Mouse (Mus musculus): Measurements from ENCODE around the gene Actl6b. TPM values are rescaled to one million over a fixed set of nuclear protein-coding genes. Genes with fewer than 3 reads are reported as not detected.

Actl6b gene
- polyA plus RNA-seq, 2 experiments: 0.39 to 1.1 TPM

DNA sequence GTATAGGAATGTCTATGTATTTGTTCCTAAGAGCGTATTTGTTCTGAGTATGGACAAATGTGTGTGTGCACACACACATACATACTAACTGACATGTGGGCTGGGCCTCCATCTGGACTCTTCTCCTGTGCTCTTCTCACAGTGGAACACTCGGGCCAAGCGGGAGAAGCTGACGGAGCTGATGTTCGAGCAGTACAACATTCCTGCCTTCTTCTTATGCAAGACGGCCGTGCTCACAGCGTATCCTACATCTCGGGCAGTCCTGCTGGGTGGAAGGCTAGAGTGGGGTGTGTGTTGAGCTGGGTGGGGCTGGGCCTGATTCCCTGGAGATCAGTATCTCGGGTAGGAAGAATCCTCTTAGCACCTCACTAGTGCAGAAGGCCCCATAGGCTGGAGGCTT is 9.6 kb downstream of the Actl6b start:
- H3K9ac ChIP-seq (ENCODE audit: low read depth, low read length, severe bottlenecking): no peak overlapping the region
- DNase-seq (ENCODE audit: low spot score): no peak
- H3K27ac ChIP-seq (replicated peaks; ENCODE audit: low read depth, low read length): no peak overlapping the region
- no peak overlapping the region for H3K4me2 ChIP-seq (replicated peaks; ENCODE audit: low read depth, low read length, severe bottlenecking)
- no peak for ATAC-seq (ENCODE audit: low FRiP score, low read depth)
- no peaks in the 10 kb centered on the region for H3K4me1 ChIP-seq (ENCODE audit: control insufficient read depth, insufficient read depth, low read length)
- WGBS: 70% methylated on average over 10 of the region's 10 CpGs
- H3K9me3 ChIP-seq (ENCODE audit: control insufficient read depth, low read length): no peaks in the 10 kb centered on the region
- H3K4me3 ChIP-seq (replicated peaks; ENCODE audit: low read length): no peak overlapping the region
- H3K27me3 ChIP-seq (ENCODE audit: control insufficient read depth, insufficient read depth, low read length): no peaks in the 10 kb centered on the region
- no peaks in the 10 kb centered on the region for H3K36me3 ChIP-seq (ENCODE audit: control insufficient read depth, insufficient read depth, low read length)
- no peak for TF ChIP-seq POLR2A (IDR thresholded peaks at IDR 0.05; ENCODE audit: borderline replicate concordance, extremely low read depth, insufficient read depth, insufficient read length)

GRCm38 (mm10) chr5:137565744-137566143 is 12.4 kb downstream of the Actl6b start:
- no peaks in the 10 kb centered on the region for H3K4me1 ChIP-seq (ENCODE audit: control insufficient read depth, insufficient read depth, low read length)
- DNase-seq (ENCODE audit: low spot score) (no peak), ATAC-seq (ENCODE audit: low FRiP score, low read depth) (no peak)
- no peak for TF ChIP-seq POLR2A (IDR thresholded peaks at IDR 0.05; ENCODE audit: borderline replicate concordance, extremely low read depth, insufficient read depth, insufficient read length)
- H3K4me2 ChIP-seq (replicated peaks; ENCODE audit: low read depth, low read length, severe bottlenecking): no peak overlapping the region
- no peaks in the 10 kb centered on the region for H3K9me3 ChIP-seq (ENCODE audit: control insufficient read depth, low read length)
- no peak overlapping the region for H3K4me3 ChIP-seq (replicated peaks; ENCODE audit: low read length)
- 63% methylated on average over 6 of the region's 6 CpGs for WGBS
- no peak overlapping the region for H3K9ac ChIP-seq (ENCODE audit: low read depth, low read length, severe bottlenecking)
- no peak overlapping the region for H3K27ac ChIP-seq (replicated peaks; ENCODE audit: low read depth, low read length)
- H3K27me3 ChIP-seq (ENCODE audit: control insufficient read depth, insufficient read depth, low read length): no peaks in the 10 kb centered on the region
- H3K36me3 ChIP-seq (ENCODE audit: control insufficient read depth, insufficient read depth, low read length): no peaks in the 10 kb centered on the region

GRCm38 (mm10) chr5:137566416-137566815 is 13.1 kb downstream of the Actl6b start:
- H3K4me3 ChIP-seq (replicated peaks; ENCODE audit: low read length): no peak overlapping the region
- no peak for DNase-seq (ENCODE audit: low spot score)
- no peak overlapping the region for H3K4me2 ChIP-seq (replicated peaks; ENCODE audit: low read depth, low read length, severe bottlenecking)
- no peak overlapping the region for H3K9ac ChIP-seq (ENCODE audit: low read depth, low read length, severe bottlenecking)
- H3K36me3 ChIP-seq (ENCODE audit: control insufficient read depth, insufficient read depth, low read length): no peaks in the 10 kb centered on the region
- no peaks in the 10 kb centered on the region for H3K4me1 ChIP-seq (ENCODE audit: control insufficient read depth, insufficient read depth, low read length)
- H3K27me3 ChIP-seq (ENCODE audit: control insufficient read depth, insufficient read depth, low read length): no peaks in the 10 kb centered on the region
- no peak for TF ChIP-seq POLR2A (IDR thresholded peaks at IDR 0.05; ENCODE audit: borderline replicate concordance, extremely low read depth, insufficient read depth, insufficient read length)
- H3K27ac ChIP-seq (replicated peaks; ENCODE audit: low read depth, low read length): no peak overlapping the region
- 94% methylated on average over 5 of the region's 5 CpGs for WGBS
- no peak for ATAC-seq (ENCODE audit: low FRiP score, low read depth)
- H3K9me3 ChIP-seq (ENCODE audit: control insufficient read depth, low read length): no peaks in the 10 kb centered on the region

GRCm38 (mm10) chr5:137568223-137568798 is 15.0 kb downstream of the Actl6b start:
- H3K4me1 ChIP-seq (ENCODE audit: control insufficient read depth, insufficient read depth, low read length): no peaks in the 10 kb centered on the region
- DNase-seq (ENCODE audit: low spot score) (no peak), ATAC-seq (ENCODE audit: low FRiP score, low read depth) (no peak)
- no peak for TF ChIP-seq POLR2A (IDR thresholded peaks at IDR 0.05; ENCODE audit: borderline replicate concordance, extremely low read depth, insufficient read depth, insufficient read length)
- no peak overlapping the region for H3K4me2 ChIP-seq (replicated peaks; ENCODE audit: low read depth, low read length, severe bottlenecking)
- no peak overlapping the region for H3K27ac ChIP-seq (replicated peaks; ENCODE audit: low read depth, low read length)
- H3K9me3 ChIP-seq (ENCODE audit: control insufficient read depth, low read length): no peaks in the 10 kb centered on the region
- no peaks in the 10 kb centered on the region for H3K36me3 ChIP-seq (ENCODE audit: control insufficient read depth, insufficient read depth, low read length)
- H3K9ac ChIP-seq (ENCODE audit: low read depth, low read length, severe bottlenecking): no peak overlapping the region
- H3K4me3 ChIP-seq (replicated peaks; ENCODE audit: low read length): no peak overlapping the region
- WGBS: 85% methylated on average over 8 of the region's 8 CpGs
- no peaks in the 10 kb centered on the region for H3K27me3 ChIP-seq (ENCODE audit: control insufficient read depth, insufficient read depth, low read length)

DNA sequence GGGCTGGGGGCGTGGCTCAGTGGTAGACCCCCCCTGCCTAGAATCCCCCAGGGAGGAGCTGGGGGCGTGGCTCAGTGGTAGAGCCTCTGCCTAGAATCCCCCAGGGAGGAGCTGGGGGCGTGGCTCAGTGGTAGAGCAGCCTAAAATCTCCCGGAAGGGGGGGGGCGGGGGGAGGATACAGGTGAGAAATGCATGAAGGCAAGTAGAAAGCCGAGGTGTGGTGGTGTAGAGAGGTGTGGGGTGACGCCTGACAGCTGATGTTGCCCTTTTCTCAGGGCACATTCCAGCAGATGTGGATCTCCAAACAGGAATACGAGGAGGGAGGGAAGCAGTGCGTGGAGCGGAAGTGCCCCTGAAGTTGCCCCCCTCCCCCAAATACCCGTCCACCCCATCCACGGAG is 15.7 kb downstream of the Actl6b start:
- Histone ChIP-seq H3K4me1 (ENCODE audit: control insufficient read depth, insufficient read depth, low read length) (no peaks in the 10 kb centered on the region), H3K27me3 (ENCODE audit: control insufficient read depth, insufficient read depth, low read length) (peaks cover 3% of the 10 kb centered on the region; the same call in 1 of the 2 replicates), H3K9me3 (ENCODE audit: control insufficient read depth, low read length) (no peaks in the 10 kb centered on the region), H3K4me2 (replicated peaks; ENCODE audit: low read depth, low read length, severe bottlenecking) (no peak overlapping the region), H3K27ac (replicated peaks; ENCODE audit: low read depth, low read length) (no peak overlapping the region), H3K36me3 (ENCODE audit: control insufficient read depth, insufficient read depth, low read length) (no peaks in the 10 kb centered on the region), H3K9ac (ENCODE audit: low read depth, low read length, severe bottlenecking) (no peak overlapping the region), H3K4me3 (replicated peaks; ENCODE audit: low read length) (no peak overlapping the region)
- 64% methylated on average over 12 of the region's 12 CpGs for WGBS
- DNase-seq (ENCODE audit: low spot score) (no peak), ATAC-seq (ENCODE audit: low FRiP score, low read depth) (no peak)
- TF ChIP-seq POLR2A (IDR thresholded peaks at IDR 0.05; ENCODE audit: borderline replicate concordance, extremely low read depth, insufficient read depth, insufficient read length): no peak

GRCm38 (mm10) chr5:137569665-137570064 is 16.3 kb downstream of the Actl6b start, which contains the start of gene Tfr2:
Tfr2 (plus strand) TSS chr5:137569840.
- no peak within 1 kb of the TSS for H3K27ac ChIP-seq (replicated peaks; ENCODE audit: low read depth, low read length)
- no peak within 1 kb of the TSS for H3K9ac ChIP-seq (ENCODE audit: low read depth, low read length, severe bottlenecking)
- H3K4me2 ChIP-seq (replicated peaks; ENCODE audit: low read depth, low read length, severe bottlenecking): no peak within 1 kb of the TSS
- DNase-seq (ENCODE audit: low spot score): no peak
- peaks cover 9% of the 10 kb centered on the region; the same call in 1 of the 2 replicates for H3K27me3 ChIP-seq (ENCODE audit: control insufficient read depth, insufficient read depth, low read length)
- no peak for ATAC-seq (ENCODE audit: low FRiP score, low read depth)
- no peak for TF ChIP-seq POLR2A (IDR thresholded peaks at IDR 0.05; ENCODE audit: borderline replicate concordance, extremely low read depth, insufficient read depth, insufficient read length)
- H3K36me3 ChIP-seq (ENCODE audit: control insufficient read depth, insufficient read depth, low read length): no peaks in the 10 kb centered on the region
- H3K4me3 ChIP-seq (replicated peaks; ENCODE audit: low read length): no peak within 1 kb of the TSS
- H3K9me3 ChIP-seq (ENCODE audit: control insufficient read depth, low read length): no peaks in the 10 kb centered on the region
- H3K4me1 ChIP-seq (ENCODE audit: control insufficient read depth, insufficient read depth, low read length): no peaks in the 10 kb centered on the region
- WGBS: 30% methylated on average over 9 of the region's 9 CpGs

Data from limb, embryonic 14.5 days (tissue).